Mouse (Mus musculus): ENCODE measurements at regions not wholly inside any gene's neighbourhood (a gene's known extent, or its start where the extent isn't known, plus 50 kb on each side); places are given as distances from the start of the nearest gene placed in this dataset.
"Not testable (repeated sequence)": the region's sequence is repeated elsewhere in the genome, so short reads cannot be mapped to it uniquely, and the experiment has no call there.

GRCm38 (mm10) chr1:43301866-43302571, 105.2 kb upstream of the Fhl2 start:
- DNase-seq (ENCODE audit: low spot score) = no peak
- H3K4me1 ChIP-seq (replicated peaks; ENCODE audit: control insufficient read depth, insufficient read depth, low read length) = no peaks in the 10 kb centered on the region
- no peak overlapping the region for H3K9ac ChIP-seq
- ATAC-seq (ENCODE audit: low FRiP score) = no peak
- no peaks in the 10 kb centered on the region for H3K36me3 ChIP-seq (replicated peaks; ENCODE audit: control insufficient read depth, insufficient read depth)
- no peak overlapping the region for H3K4me2 ChIP-seq (replicated peaks)
- no peaks in the 10 kb centered on the region for H3K9me3 ChIP-seq (ENCODE audit: control insufficient read depth, low read length)
- WGBS = 82% methylated on average over 7 of the region's 7 CpGs
- H3K27ac ChIP-seq = no peak overlapping the region
- no peak overlapping the region for H3K4me3 ChIP-seq (replicated peaks; ENCODE audit: low read length)
- H3K27me3 ChIP-seq (ENCODE audit: control insufficient read depth, insufficient read depth, low read length) = no peaks in the 10 kb centered on the region

GRCm38 (mm10) chr1:43302657-43303056, 105.9 kb upstream of the Fhl2 start:
- ATAC-seq (ENCODE audit: low FRiP score) = no peak
- Histone ChIP-seq H3K27ac (no peak overlapping the region), H3K36me3 (replicated peaks; ENCODE audit: control insufficient read depth, insufficient read depth) (no peaks in the 10 kb centered on the region), H3K9ac (no peak overlapping the region), H3K4me3 (replicated peaks; ENCODE audit: low read length) (no peak overlapping the region), H3K4me1 (replicated peaks; ENCODE audit: control insufficient read depth, insufficient read depth, low read length) (no peaks in the 10 kb centered on the region), H3K27me3 (ENCODE audit: control insufficient read depth, insufficient read depth, low read length) (no peaks in the 10 kb centered on the region), H3K9me3 (ENCODE audit: control insufficient read depth, low read length) (no peaks in the 10 kb centered on the region), H3K4me2 (replicated peaks) (no peak overlapping the region)
- 84% methylated on average over 7 of the region's 7 CpGs for WGBS
- no peak for DNase-seq (ENCODE audit: low spot score)

DNA sequence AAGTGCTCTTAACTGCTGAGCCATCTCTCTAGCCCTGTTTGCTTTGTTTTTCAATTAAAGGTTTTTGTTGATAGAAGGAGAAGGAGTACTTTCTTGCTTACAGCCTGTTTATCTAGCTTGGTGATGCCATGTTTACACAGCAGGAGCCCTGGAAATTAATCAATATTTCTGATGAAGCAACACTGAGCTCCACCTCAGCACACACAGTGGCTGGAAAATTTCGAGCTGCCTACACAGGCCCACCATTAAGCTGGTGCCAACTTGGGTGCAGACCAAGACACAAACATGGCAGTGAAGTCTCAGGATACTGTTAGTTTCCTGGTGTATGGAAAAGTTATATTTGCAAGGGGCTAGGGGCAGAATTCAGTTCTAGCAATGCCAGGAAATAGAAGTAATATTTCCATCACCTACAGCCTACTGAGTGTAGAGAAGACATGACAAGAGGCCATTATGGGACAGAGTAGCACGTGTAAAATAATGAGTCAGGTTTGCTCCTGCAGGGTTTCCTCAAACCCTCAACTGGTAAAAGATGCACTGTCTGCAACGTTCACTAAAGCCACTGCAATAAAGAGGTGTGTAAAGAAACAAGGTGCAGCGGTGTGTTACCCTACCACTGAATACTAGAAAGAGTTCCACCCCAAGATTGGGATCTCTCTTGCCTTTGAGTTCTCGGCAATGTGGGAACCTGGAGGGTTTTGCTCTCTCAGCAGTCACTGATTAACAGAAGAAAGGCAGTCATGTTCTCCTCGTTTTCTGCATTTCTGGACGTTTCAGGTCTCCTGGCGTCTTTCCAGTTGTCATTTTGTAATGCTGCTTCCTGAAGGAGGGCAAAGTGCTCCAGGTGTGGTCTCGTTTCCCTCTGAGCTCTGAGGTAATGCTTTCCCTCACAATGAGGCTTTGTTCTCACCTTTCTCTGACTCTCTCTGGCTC, 108.8 kb upstream of the Fhl2 start:
- Histone ChIP-seq H3K9ac (no peak overlapping the region), H3K36me3 (replicated peaks; ENCODE audit: control insufficient read depth, insufficient read depth) (no peaks in the 10 kb centered on the region), H3K4me3 (replicated peaks; ENCODE audit: low read length) (no peak overlapping the region), H3K4me1 (replicated peaks; ENCODE audit: control insufficient read depth, insufficient read depth, low read length) (0 out of 2 replicates have a peak, but pooled peaks cover 3% of the 10 kb centered on the region), H3K27ac (no peak overlapping the region), H3K4me2 (replicated peaks) (no peak overlapping the region), H3K9me3 (ENCODE audit: control insufficient read depth, low read length) (no peaks in the 10 kb centered on the region), H3K27me3 (ENCODE audit: control insufficient read depth, insufficient read depth, low read length) (no peaks in the 10 kb centered on the region)
- ATAC-seq (ENCODE audit: low FRiP score) = no peak
- 72% methylated on average over 9 of the region's 9 CpGs for WGBS
- DNase-seq (ENCODE audit: low spot score) = no peak

DNA sequence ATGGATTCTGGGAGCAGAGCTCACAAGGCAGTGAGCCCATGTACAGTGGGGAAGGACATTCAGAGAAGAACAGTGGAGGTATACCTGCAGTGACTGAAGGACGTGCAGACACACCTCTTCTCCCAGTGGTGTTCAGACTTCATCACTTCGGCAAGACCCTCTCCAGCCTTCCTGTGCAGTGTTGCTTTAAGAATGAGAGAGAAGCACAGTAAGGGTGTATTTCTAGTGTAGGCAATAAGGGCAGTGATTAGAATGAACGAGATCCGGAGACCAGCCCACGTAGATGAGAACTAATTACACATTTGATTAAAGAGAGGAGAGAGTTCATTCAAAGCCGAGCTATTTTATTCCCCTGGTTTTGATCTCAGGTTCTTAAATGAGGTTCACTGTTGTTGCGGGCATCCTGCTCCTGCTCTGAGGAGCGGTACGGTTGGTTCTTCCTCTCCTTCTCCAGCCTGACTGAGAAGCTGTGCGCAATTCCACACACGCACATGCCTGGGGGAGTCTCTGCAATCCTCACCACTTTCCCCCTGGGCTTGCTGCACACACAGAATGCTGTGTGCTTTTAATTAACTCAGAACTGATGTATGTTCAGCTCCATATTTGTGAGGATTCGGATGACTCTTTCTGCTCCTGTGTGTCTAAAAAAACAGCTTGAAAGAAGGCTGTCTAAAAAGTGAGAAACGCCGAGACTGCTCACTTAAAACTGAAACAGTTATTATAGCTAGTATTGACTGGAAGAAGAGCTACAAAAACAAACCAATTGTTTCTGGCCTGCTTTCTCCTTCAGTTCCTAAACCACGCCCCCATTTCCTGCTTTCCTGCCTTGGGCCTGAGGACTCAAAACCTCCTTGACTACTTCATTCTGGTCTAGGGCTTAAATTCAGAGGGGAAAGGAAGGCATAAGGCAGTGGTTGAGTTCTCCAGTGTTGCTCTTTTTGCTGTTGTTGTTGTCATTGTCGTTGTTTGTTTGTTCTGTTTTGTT, 114.2 kb upstream of the Fhl2 start:
- peak overlapping the region; percentile 15; the same call in 1 of the 2 replicates for H3K4me2 ChIP-seq (replicated peaks)
- 55% methylated on average over 16 of the region's 16 CpGs for WGBS
- peak; percentile 35 for DNase-seq (ENCODE audit: low spot score)

DNA sequence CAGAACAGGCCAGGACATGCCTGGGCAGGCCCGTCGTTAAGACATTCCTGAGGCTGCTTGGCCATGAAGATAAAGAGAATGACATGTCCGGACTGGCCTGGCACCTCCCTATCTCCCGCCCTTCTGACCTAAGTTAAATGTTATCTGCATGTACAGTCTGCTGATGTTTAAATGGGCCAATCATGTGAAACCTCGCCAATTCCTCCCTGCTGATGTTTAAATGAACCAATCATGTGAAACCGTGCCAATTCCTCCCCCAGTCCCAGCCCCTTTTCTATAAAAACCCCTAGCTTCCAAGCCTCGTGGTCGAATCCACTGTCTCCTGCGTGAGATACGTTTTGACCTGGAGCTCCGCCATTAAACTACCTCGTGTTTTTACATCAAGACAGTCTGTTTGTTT, 119.5 kb upstream of the Fhl2 start:
- WGBS = 84% methylated on average over 12 of the region's 12 CpGs

More for the DNA sequence above, 114.2 kb upstream of the Fhl2 start:
- Histone ChIP-seq H3K27ac (no peak overlapping the region), H3K27me3 (ENCODE audit: control insufficient read depth, insufficient read depth, low read length) (no peaks in the 10 kb centered on the region), H3K9ac (no peak overlapping the region), H3K9me3 (ENCODE audit: control insufficient read depth, low read length) (no peaks in the 10 kb centered on the region), H3K4me1 (replicated peaks; ENCODE audit: control insufficient read depth, insufficient read depth, low read length) (0 out of 2 replicates have a peak, but pooled peaks cover 4% of the 10 kb centered on the region), H3K36me3 (replicated peaks; ENCODE audit: control insufficient read depth, insufficient read depth) (no peaks in the 10 kb centered on the region), H3K4me3 (replicated peaks; ENCODE audit: low read length) (no peak overlapping the region)
- ATAC-seq (ENCODE audit: low FRiP score) = peak; percentile 35; the same call in 1 of the 2 replicates

GRCm38 (mm10) chr1:43317076-43317871, 120.5 kb upstream of the Fhl2 start:
- H3K9me3 ChIP-seq (ENCODE audit: control insufficient read depth, low read length) = no peaks in the 10 kb centered on the region
- H3K4me1 ChIP-seq (replicated peaks; ENCODE audit: control insufficient read depth, insufficient read depth, low read length) = no peaks in the 10 kb centered on the region
- ATAC-seq (ENCODE audit: low FRiP score) = peak; percentile 89
- H3K27ac ChIP-seq = no peak overlapping the region
- 44% methylated on average over 3 of the region's 3 CpGs for WGBS
- H3K9ac ChIP-seq = no peak overlapping the region
- no peak overlapping the region for H3K4me3 ChIP-seq (replicated peaks; ENCODE audit: low read length)
- H3K4me2 ChIP-seq (replicated peaks) = no peak overlapping the region
- H3K27me3 ChIP-seq (ENCODE audit: control insufficient read depth, insufficient read depth, low read length) = no peaks in the 10 kb centered on the region
- DNase-seq (ENCODE audit: low spot score) = peak; percentile 59
- no peaks in the 10 kb centered on the region for H3K36me3 ChIP-seq (replicated peaks; ENCODE audit: control insufficient read depth, insufficient read depth)

More for the DNA sequence above, 119.5 kb upstream of the Fhl2 start:
- H3K9me3 ChIP-seq (ENCODE audit: control insufficient read depth, low read length); H3K4me1 ChIP-seq (replicated peaks; ENCODE audit: control insufficient read depth, insufficient read depth, low read length); H3K9ac ChIP-seq; DNase-seq (ENCODE audit: low spot score); ATAC-seq (ENCODE audit: low FRiP score); H3K27ac ChIP-seq; H3K4me2 ChIP-seq (replicated peaks); H3K27me3 ChIP-seq (ENCODE audit: control insufficient read depth, insufficient read depth, low read length); H3K36me3 ChIP-seq (replicated peaks; ENCODE audit: control insufficient read depth, insufficient read depth); H3K4me3 ChIP-seq (replicated peaks; ENCODE audit: low read length): not testable (repeated sequence)

DNA sequence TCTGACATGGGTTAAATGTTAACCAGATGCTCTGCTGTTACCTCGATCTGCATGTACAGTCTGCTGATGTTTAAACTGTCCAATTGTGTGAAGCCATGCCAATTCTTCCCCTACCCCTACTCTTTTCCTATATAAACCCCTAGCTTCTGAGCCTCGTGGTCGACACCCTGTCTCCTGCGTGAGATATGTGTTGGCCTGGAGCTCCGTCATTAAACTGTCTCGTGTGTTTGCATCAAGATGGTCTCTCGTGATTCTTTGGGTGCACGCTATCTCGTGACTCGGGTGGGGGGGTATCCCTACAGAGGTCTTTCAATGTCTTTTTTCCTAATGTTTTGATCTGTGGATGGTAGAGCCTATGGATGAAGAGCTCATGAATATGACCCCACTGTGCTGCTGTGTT, 110.9 kb upstream of the Nck2 start:
- 97% methylated on average over 10 of the region's 10 CpGs for WGBS
- not testable (repeated sequence) for ATAC-seq (ENCODE audit: low FRiP score); H3K27me3 ChIP-seq (ENCODE audit: control insufficient read depth, insufficient read depth, low read length); H3K9me3 ChIP-seq (ENCODE audit: control insufficient read depth, low read length); H3K4me3 ChIP-seq (replicated peaks; ENCODE audit: low read length); H3K4me1 ChIP-seq (replicated peaks; ENCODE audit: control insufficient read depth, insufficient read depth, low read length); DNase-seq (ENCODE audit: low spot score); H3K27ac ChIP-seq; H3K4me2 ChIP-seq (replicated peaks); H3K9ac ChIP-seq; H3K36me3 ChIP-seq (replicated peaks; ENCODE audit: control insufficient read depth, insufficient read depth)

DNA sequence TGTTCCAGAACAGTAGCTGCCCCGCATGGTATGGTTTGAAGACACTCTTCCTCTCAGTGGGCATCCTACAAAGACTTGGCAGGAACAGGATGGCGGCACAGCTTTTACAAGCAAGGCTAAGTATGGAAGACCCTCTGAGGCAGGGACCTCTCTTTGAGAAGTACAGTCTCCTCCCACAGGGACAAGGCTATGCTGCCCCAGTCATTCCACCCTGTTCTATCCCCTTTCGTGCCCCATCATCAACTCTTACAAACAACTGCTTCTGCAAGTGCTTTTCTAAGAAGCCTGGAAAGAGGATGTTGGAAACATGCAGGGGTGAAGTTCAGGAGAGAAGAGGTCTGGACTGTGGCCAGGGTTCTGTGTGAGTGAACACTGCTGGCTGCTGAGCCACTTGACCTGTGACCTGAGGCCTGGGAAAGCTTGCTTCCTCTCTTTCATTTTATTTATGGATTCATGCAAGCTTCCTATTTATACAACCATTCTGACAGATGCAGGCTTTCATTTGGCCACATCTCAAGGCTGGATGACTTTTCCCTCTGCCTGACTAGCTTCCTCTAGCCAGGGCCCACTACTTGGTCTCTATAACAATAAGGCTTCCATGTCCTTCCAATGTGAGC, 107.1 kb upstream of the Nck2 start:
- H3K4me2 ChIP-seq (replicated peaks) = no peak overlapping the region
- H3K9ac ChIP-seq = no peak overlapping the region
- no peak for ATAC-seq (ENCODE audit: low FRiP score)
- WGBS = 89% methylated on average over 3 of the region's 3 CpGs
- H3K27ac ChIP-seq = no peak overlapping the region
- no peak overlapping the region for H3K4me3 ChIP-seq (replicated peaks; ENCODE audit: low read length)
- DNase-seq (ENCODE audit: low spot score) = no peak
- H3K4me1 ChIP-seq (replicated peaks; ENCODE audit: control insufficient read depth, insufficient read depth, low read length) = no peaks in the 10 kb centered on the region
- no peaks in the 10 kb centered on the region for H3K27me3 ChIP-seq (ENCODE audit: control insufficient read depth, insufficient read depth, low read length)
- H3K9me3 ChIP-seq (ENCODE audit: control insufficient read depth, low read length) = no peaks in the 10 kb centered on the region
- H3K36me3 ChIP-seq (replicated peaks; ENCODE audit: control insufficient read depth, insufficient read depth) = no peaks in the 10 kb centered on the region
